In genomic region chr4:124592241-124592640, GRCm38 (mm10) we compare ENCODE assay signal across 29 mouse cellular contexts. TPM values are rescaled to one million over a fixed set of nuclear protein-coding genes. Genes with fewer than 3 reads are reported as not detected.
DNase-seq lines count a peak whose midpoint lies in the region; ATAC-seq and TF ChIP-seq lines count a peak whose summit lies in the region.
"Had no signal": no experiment of that assay in that cellular context is flagged by ENCODE, and none has a peak within 500 bp of the region (broad histone marks: within the 10 kb centered on the region; RNA-seq: fewer than 3 reads in every experiment).

No protein-coding gene starts in this region.

- no peak for DNase-seq in embryonic facial prominence, embryonic 10.5 days (ENCODE audit: low spot score)
- DNase-seq in layer of hippocampus, adult 2 months (ENCODE audit: low spot score in 2 of 2), result no peak
- DNase-seq in layer of hippocampus, adult 9-10 months (ENCODE audit: low spot score), result no peak
- peak; percentile 27 for DNase-seq in brain, adult 2 months (ENCODE audit: low read depth, low spot score)
- DNase-seq in layer of hippocampus, adult 8-10 months (ENCODE audit: low spot score in 2 of 2), result peak; percentile 35 to 37
- DNase-seq in thymus, postnatal 10 days (ENCODE audit: low spot score in 2 of 2), result no peak
- DNase-seq: cerebellum, adult 18-20 months; cerebellum, postnatal 36 days; embryo, embryonic 11 days; gastrocnemius, postnatal 25 days; heart, adult 2 months; heart, postnatal 14 days; kidney, postnatal 25 days; lung, adult 18-20 months; lung, postnatal 10 days; right cerebral cortex, adult 18-20 months had no signal

- TF ChIP-seq CTCF in layer of hippocampus, adult 2 months (conservative IDR thresholded peaks at IDR 0.05), result no peak

- no peak overlapping the region for H3K4me2 ChIP-seq in embryonic facial prominence, embryonic 15.5 days (replicated peaks)
- H3K4me2 ChIP-seq: heart, embryonic 13.5 days; hindbrain, embryonic 12.5 days; limb, embryonic 13.5 days; liver, embryonic 12.5 days; midbrain, embryonic 12.5 days; neural tube, embryonic 15.5 days; stomach, embryonic 15.5 days had no signal

- no peaks in the 10 kb centered on the region for H3K27me3 ChIP-seq in embryonic facial prominence, embryonic 15.5 days
- H3K27me3 ChIP-seq in embryonic facial prominence, embryonic 10.5 days (replicated peaks; ENCODE audit: low read depth, poor library complexity, severe bottlenecking), result peaks cover 44% of the 10 kb centered on the region

- H3K4me1 ChIP-seq in embryonic facial prominence, embryonic 15.5 days, result peaks cover 11% of the 10 kb centered on the region
- peaks cover 19% of the 10 kb centered on the region for H3K4me1 ChIP-seq in embryonic facial prominence, embryonic 10.5 days
- H3K4me1 ChIP-seq: stomach, embryonic 15.5 days had no signal

- H3K9me3 ChIP-seq in embryonic facial prominence, embryonic 15.5 days (replicated peaks), result no peaks in the 10 kb centered on the region
- H3K9me3 ChIP-seq in embryonic facial prominence, embryonic 10.5 days, result no peaks in the 10 kb centered on the region
- H3K9me3 ChIP-seq: heart, embryonic 13.5 days; hindbrain, embryonic 12.5 days; limb, embryonic 13.5 days; liver, embryonic 12.5 days; midbrain, embryonic 12.5 days; neural tube, embryonic 15.5 days; stomach, embryonic 15.5 days had no signal

- peak; percentile 44; the same call in 1 of the 2 replicates for ATAC-seq in embryonic facial prominence, embryonic 15.5 days (ENCODE audit: insufficient number of reproducible peaks, low FRiP score, low TSS enrichment, low read depth)
- ATAC-seq: CD4-positive, CD25-positive, alpha-beta regulatory T cell, adult 4 months; intestine, postnatal 0 days; liver, embryonic 12.5 days had no signal

- no peak overlapping the region for H3K27ac ChIP-seq in embryonic facial prominence, embryonic 15.5 days (replicated peaks)
- no peak overlapping the region for H3K27ac ChIP-seq in embryonic facial prominence, embryonic 10.5 days (replicated peaks)
- H3K27ac ChIP-seq in layer of hippocampus, adult 2 months, result peak overlapping the region; percentile 71; the same call in 1 of the 2 replicates
- H3K27ac ChIP-seq: heart, adult 2 months; heart, embryonic 13.5 days; hindbrain, embryonic 12.5 days; limb, embryonic 13.5 days; liver, embryonic 12.5 days; midbrain, embryonic 12.5 days; neural tube, embryonic 15.5 days; stomach, embryonic 15.5 days had no signal

- no peaks in the 10 kb centered on the region for H3K36me3 ChIP-seq in embryonic facial prominence, embryonic 15.5 days
- no peaks in the 10 kb centered on the region for H3K36me3 ChIP-seq in embryonic facial prominence, embryonic 10.5 days (replicated peaks)
- H3K36me3 ChIP-seq: heart, embryonic 13.5 days; hindbrain, embryonic 12.5 days; limb, embryonic 13.5 days; liver, embryonic 12.5 days; midbrain, embryonic 12.5 days; neural tube, embryonic 15.5 days; stomach, embryonic 15.5 days had no signal

- 76% methylated on average over 5 of the region's 5 CpGs for WGBS in embryonic facial prominence, embryonic 15.5 days
- 84% methylated on average over 5 of the region's 5 CpGs for WGBS in embryonic facial prominence, embryonic 10.5 days

- H3K9ac ChIP-seq in embryonic facial prominence, embryonic 15.5 days, result no peak overlapping the region
- H3K9ac ChIP-seq: heart, embryonic 13.5 days; hindbrain, embryonic 12.5 days; limb, embryonic 13.5 days; liver, embryonic 12.5 days; midbrain, embryonic 12.5 days; neural tube, embryonic 15.5 days; stomach, embryonic 15.5 days had no signal

- H3K4me3 ChIP-seq in embryonic facial prominence, embryonic 15.5 days (replicated peaks), result no peak overlapping the region
- no peak overlapping the region for H3K4me3 ChIP-seq in embryonic facial prominence, embryonic 10.5 days
- no peak overlapping the region for H3K4me3 ChIP-seq in layer of hippocampus, adult 2 months
- H3K4me3 ChIP-seq: heart, adult 2 months; heart, embryonic 13.5 days; hindbrain, embryonic 12.5 days; limb, embryonic 13.5 days; liver, embryonic 12.5 days; midbrain, embryonic 12.5 days; myocyte; neural tube, embryonic 15.5 days; stomach, embryonic 15.5 days had no signal

RNA-seq across cellular contexts. Expression of gene 3100002H09Rik, which starts 18.4 kb away (rescaled TPM):
- polyA plus RNA-seq in embryonic facial prominence, embryonic 15.5 days (2015; fragmentation: Nextera tagmentation; extraction: Ambion mirVana), result 0.25 and 0.66 TPM in 2 replicates
- 0.24 TPM in 1 of 2 replicates, not detected in the other for polyA plus RNA-seq in embryonic facial prominence, embryonic 10.5 days (2016; fragmentation: Nextera tagmentation; extraction: Ambion mirVana)
- total RNA-seq in layer of hippocampus, adult 2 months (2021), result 1 to 10 TPM in 1 of 2 experiments, under 1 TPM in 1; 0.98 to 2.3 TPM
- total RNA-seq in layer of hippocampus, adult 8-10 months (2022), result 1 to 10 TPM in 2 of 4 experiments, under 1 TPM in 2; 0.80 to 2.4 (median 1.1) TPM
- total RNA-seq: adrenal gland, postnatal 4 days; gastrocnemius, postnatal 25 days; heart, adult 2 months; heart, postnatal 14 days had no signal
- polyA plus RNA-seq: CD4-positive, CD25-positive, alpha-beta regulatory T cell, adult 4 months; heart, adult 2 months; intestine, postnatal 0 days; kidney, embryonic 14.5 days; liver, embryonic 12.5 days; myocyte; stomach, embryonic 15.5 days had no signal

Comparison
In these comparisons a context has a peak if more than half of its experiments do, and no peak if none do; other contexts are left out.
1. DNase-seq: peak in brain, adult 2 months (single experiment) and layer of hippocampus, adult 8-10 months (2 of 2); none in embryonic facial prominence, embryonic 10.5 days (single experiment), layer of hippocampus, adult 2 months (0 of 2), layer of hippocampus, adult 9-10 months (single experiment) and thymus, postnatal 10 days (0 of 2).